Mouse (Mus musculus) testis, postnatal 14 days (tissue): Measurements from ENCODE around the gene Abhd17c.

Source experiments
- DNase-seq: peaks from one replicate; pipeline ENCODE4 v3.0.0; 2021; ENCODE audit warnings: low spot score

The Abhd17c gene

DNA sequence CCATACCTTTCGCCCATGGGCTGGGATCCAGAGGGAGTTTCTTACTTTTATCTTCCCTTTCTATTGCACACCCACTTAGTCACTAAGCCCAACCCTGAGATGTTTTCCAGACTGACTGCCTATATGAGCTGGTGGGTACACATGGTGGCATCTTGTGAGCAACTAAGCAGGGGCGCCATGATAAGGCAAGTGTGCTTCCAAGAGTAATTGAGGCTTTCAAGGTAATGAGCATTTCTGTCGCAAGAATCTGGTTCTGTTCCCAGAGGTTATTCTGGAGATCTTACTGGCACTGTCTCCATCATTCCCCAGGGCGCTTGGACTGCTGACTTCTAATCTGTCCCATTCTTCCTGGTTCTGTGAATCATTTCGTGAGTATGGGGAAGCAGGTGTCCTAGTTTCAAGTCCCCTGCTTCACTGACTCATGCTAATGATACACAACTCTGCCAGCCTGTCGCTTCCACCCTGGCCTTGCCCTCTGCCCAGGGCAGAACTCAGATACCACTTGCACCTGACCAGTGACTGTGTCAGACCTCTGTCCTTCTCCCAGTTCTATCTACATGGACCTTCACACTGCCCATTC is 34.1 kb downstream of the Abhd17c start:
- no peak for DNase-seq

DNA sequence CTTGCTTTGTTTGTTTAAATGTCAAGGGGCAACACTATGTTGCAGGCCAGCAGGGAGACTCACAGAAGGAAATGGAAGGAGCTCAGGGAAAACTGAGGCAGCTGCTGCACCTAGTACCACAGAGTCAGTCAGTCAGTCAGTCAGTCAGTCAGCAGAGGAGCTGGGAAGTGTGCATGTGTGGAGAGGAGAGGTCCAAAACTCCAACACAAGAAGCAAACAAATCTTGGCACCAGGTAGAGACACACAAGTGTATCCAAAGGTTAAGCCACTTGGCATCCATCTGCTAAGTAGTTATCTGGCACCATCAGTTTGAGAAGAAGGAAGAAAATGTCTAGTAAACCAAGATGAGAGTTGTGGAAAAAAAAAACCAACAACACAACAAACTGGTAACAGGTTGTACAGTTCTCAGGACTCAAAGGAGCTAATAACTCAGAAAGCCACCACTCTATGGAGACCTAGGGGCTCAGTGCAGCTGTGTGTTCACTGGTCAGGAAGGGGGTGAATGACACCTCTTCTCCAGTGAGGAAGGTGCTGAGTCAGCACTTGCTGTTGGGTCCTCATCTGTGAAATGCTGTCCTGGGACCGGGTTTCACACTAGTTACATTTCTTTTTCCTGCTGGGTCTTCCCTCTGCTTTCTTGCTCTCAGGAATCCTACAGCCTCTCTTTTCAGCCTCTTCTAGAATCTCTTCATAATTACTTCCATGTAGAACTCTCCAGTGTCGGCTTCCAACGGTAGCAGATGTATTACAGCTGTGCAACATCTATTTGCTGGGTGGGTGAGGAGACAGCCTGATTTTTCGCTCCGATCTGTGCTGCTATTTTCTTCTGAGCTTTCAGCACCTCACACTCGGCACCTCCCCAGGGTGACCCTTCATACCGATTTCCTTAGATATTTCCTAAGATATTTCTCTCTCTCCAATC is 34.8 kb downstream of the Abhd17c start:
- no peak for DNase-seq

DNA sequence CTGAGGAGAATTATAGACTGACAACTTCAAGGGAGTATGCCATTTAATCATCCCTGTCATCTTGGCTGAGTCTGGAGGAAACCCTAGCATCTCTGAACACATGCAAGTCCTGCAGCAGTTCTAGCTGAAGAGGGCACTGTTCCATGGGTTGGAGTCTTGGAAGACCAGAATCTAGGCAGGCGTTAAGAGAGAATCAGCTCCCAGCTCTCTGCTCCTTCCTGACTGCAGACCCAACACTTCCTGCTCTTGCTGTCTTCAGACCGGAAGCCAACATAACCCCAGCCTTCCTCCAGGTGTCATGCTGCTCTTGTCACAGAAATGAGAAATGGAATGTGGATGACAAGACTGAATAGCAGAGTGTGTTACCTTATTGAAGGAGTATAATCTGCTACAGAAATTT is 36.3 kb downstream of the Abhd17c start:
- no peak for DNase-seq

DNA sequence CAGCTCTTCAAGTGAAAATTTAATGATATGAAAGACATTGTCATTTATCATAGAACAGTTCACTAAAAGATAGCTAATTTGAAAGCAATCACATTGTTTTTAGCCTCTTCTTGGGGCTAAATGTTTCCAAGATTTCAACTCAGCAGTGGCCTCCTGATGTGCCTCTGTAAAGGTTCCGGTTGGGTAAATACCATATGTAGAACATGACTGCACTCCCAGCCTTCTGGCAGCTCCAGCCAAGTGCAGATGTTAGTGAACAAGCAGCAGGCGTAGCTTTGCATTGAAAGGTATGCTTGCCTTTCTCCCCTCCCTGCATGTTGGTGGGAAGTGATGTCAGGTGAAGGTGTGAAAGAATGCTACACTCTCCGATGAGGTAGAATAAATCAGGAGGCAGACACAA is 36.9 kb downstream of the Abhd17c start:
- DNase-seq = no peak

DNA sequence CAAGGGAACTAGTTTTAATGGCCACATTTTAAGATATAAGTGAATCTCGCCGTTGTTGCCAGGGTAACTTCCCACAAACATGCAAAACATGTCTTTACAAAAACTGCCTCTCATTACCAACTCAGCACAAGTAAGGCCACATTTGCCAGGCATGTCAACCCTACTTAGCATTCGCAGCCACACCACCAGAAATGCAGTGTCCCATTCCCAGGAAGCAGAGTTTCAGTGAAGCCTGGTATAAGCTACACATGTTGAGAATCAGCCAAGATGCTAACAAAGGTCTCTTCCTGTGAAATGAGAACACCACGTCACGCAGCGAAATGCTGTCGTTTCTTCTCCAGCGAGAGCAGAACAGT is 38.7 kb downstream of the Abhd17c start:
- no peak for DNase-seq

DNA sequence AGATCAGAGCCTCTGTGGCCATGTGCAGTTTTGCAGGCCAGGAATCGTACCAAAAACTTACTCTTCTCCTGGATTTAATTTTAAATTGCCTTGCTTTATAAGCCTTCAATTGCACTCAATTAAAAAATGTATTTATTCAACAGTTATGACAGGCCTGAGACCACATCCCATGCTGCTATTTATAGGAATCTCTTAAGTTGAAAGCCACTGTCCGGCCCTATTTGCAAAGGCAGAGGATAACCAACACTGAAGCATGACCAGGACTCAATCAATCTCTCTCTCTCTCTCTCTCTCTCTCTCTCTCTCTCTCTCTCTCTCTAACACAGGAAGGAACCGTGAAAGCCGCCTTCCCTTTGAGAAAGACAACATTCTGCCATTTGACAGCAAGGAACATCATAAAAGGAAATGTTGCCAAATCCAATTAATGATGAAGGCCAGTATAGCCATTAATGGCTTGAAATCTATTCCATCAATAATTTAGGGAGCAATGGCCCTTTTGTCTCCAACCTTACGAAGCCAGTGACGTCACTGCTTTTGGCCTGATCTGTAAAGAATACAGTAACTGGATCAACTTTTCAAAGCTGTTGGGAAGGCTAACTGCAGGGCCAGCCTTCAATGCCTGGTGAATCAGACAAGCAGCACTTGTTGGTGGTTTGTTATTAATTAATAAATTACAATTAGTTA is 39.2 kb downstream of the Abhd17c start:
- DNase-seq = no peak

DNA sequence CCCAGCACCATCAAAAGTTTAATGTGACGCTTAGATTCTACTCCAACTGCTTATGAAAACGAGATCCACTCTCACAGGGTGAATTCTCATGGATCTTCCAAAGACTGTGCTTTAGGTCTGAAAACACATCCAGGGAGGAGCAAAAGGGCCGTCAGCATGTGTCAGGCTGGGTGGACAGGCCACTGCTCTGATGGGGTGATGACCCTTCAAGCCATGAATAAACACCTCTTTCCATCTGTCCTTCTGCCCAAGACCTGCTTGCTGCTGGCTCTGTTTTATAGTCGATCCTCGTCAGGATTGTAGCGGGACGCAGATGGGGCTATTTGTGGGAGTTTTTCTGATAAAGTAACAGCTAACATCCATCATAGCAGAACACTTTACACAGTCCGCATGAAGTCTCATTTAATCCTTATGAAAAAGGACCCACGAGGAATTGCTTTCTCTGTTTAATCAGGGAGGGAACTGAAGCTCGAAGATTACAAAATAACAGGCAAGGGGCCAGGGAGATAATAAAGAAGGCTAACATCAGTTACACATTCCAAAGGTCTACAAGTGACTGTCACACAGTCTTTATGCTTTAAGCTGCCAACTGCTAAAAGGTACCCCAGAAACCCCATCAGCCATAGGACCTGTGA is 39.9 kb downstream of the Abhd17c start:
- no peak for DNase-seq

DNA sequence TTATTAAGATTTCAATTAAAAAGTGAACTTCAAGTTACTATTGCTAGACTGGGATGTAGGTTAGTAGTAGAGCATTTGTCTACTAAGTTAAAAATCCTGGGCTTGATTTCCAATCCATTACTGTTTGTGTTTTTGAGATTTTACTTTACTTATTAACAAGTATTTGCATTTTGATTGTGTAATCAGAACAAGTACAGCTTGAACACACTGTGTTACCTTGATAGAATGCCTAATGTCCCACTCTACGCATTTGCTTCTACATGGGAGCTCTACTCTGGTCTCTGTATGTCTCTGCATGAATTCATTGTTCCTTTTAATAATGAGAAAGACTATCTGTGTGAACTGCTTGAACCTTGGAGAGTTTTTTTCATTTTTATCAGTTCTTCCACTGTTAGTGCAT is 44.8 kb downstream of the Abhd17c start:
- no peak for DNase-seq

DNA sequence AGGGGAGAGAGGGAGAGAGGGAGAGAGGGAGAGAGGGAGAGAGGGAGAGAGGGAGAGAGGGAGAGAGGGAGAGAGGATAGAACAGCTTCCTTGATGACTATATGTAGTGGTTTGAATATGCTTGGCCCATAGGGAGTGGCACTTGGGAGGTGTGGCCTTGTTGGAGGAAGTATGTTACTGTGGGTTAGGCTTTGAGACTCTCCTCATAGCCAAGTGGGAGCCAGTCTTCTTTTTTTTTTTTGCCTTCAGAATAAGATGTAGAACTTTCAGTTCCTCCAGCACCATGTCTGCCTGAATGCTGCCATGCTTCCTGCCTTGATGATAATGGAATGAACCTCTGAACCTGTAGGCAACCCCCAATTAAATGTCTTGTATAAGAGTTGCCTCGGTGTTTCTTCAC is 49.1 kb downstream of the Abhd17c start:
- no peak for DNase-seq

DNA sequence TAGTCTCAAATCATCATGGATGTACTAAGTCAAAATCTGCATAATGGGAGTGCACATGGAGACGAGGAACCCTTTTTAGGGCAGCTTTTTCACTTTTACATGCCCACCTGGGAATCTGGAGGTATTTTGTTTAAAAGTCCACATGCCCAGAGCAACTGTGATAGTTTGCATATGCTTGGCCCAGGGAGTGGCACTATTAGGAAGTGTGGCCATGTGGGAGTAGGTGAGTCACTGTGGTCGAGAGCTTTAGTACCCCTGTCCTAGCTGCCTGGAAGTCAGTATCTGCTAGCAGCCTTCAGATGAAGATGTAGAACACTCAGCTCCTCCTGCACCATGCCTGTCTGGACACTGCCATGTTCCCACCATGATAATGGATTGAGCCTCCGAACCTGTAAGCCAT is 51.0 kb downstream of the Abhd17c start:
- DNase-seq = no peak

DNA sequence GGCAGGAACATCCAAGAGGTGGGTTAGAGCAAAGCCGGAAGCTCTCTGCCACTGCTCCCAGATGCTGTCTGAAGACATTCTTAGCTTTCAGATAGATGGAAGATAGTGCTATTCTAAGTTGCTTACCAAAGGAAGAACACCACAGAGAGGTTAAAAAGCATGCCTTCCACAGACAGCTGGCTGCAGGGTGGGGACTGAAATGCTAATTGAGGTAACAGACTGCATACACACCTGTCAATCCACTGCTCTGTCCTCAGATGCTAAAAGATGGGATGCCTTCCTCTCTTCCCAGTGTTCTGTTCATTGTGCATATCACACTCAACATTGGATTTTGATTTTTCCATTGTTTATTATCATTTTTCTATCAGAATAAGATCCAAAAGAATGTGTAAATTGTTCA is 53.6 kb downstream of the Abhd17c start:
- no peak for DNase-seq

DNA sequence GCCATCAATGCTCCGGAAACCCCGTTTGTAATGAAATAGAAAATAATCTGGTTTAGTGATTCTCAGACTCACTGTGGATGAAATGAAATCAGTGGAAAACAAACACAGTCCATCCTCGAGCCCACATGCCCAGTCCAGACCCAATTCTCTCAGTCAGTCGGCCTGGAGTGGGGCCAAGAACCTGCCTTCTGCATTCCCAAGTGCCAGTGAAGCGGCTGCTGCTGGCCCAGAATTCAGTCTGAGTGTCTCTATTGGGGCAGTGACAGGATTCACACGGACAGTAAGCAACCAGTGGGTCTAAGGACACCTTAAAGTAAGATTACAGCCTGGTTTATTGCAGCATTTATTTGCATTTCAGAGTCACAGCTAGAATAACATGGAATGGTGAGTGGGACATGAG is 55.2 kb downstream of the Abhd17c start:
- no peak for DNase-seq

DNA sequence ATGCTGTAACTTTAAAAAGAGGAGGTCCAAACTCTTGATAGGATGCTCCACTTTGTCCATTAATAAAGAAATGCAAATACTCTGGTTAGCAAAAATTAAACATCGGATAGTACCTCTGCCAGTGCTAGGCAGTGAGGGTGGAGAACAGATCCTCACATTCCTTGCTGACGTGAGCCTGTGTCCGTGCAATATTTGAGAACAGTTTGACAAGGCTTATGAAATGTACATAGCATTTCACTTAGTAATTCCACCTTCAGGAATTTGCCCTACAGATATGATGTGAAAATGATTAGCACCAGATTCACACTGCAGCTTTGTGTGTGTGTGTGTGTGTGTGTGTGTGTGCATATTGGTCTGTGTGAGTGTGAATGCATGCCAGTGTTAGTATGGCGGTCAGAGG is 60.9 kb downstream of the Abhd17c start:
- DNase-seq = no peak

DNA sequence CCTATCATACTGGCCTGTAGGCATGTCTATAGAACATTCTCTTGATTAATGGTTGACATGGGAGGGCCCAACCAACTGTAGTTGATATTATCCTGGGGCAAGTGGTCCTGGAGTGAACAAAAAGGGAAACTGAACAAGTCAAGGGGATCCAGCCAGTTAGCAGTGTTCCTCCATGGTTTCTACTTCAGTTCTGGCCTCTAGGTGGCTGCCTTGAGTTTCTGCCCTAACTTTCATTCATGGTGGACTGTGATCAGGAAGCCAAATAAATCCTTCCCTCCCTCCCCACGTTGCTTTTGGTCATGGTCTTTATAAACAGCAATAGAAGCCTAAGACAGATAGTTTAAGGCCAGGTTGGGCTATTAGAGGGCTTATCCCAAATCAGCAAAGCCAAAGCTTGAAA is 61.9 kb downstream of the Abhd17c start:
- DNase-seq = no peak

DNA sequence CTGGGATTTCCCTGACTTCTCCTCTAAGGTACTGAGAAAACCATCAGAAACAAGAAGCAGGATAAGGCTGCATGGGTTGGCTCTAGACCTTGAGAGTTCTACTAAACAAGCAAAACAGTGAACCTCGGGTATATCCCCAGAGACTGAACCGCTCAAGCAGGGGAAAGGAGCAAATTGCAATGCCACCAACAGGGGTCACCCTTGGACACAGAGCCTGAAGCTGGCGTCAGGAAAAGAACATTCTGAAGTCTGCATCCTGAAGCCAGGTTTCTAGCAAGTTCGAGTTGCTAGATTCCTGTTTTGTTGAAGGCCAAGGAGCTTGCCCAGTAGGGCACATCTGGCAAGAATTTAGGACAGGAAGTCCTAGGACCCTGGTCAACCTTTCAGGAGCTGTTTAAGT is 62.7 kb downstream of the Abhd17c start:
- DNase-seq = peak; percentile 26

DNA sequence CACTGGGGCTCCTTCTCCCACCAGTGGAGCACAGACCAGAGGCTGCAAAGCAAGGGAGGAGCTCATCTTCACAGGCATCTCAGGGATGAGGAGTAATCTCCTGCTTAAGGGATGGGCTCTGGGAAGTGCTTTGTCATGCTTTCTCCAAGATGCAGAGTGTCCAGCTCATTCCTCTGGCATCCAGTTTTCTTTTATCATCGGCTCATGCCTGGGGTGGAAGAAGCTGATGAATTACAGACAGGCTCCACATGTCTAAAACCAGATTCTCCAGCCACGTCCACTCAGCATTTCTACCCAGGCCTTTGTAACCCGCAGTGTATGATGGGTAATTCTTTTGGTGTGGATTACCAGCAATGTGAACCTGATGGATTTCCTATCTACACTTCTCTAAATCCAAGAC is 63.5 kb downstream of the Abhd17c start:
- no peak for DNase-seq

DNA sequence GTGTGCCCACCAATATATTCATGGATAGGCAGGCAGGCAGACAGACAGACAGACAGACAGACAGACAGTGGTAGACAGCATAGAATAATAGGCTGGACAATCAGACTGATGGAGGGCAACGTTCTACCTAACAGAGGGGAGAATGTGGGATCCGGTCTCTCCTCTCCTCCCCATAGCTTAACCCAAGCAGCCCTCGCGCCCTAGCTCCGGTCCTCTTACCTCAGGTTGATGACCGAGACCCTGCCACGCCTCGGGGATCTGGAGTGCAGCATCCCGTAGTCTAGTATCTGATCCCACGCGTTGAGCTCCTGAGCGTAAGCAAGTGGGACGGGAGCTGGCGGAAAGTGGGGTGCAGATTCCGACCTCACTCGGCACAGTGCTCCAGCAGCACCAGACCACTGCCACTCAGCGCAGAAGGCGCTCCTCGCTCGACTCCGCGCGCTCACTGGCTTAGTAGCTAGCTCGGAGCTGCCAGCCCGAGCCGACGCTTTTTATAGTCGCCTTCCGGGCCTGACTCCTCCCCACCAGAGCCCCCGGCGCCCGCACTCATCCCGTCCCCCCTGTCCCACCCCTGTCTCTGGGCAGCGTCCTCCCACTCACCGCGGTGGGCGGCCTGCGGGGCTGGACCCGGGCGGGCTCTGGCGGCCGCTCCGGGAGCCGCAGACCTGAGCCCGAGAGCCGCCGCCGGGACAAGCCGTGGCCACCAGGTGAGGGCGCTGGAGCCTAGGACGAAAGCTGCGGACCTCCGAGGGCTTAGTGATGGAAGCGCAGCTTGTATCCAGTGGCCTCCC is 65.5 kb downstream of the Abhd17c start, which contains the start of gene Cemip:
Gene Cemip (minus strand): TSS at position 464 of the 791 bp plus-strand sequence.
- DNase-seq = peak; percentile 64

DNA sequence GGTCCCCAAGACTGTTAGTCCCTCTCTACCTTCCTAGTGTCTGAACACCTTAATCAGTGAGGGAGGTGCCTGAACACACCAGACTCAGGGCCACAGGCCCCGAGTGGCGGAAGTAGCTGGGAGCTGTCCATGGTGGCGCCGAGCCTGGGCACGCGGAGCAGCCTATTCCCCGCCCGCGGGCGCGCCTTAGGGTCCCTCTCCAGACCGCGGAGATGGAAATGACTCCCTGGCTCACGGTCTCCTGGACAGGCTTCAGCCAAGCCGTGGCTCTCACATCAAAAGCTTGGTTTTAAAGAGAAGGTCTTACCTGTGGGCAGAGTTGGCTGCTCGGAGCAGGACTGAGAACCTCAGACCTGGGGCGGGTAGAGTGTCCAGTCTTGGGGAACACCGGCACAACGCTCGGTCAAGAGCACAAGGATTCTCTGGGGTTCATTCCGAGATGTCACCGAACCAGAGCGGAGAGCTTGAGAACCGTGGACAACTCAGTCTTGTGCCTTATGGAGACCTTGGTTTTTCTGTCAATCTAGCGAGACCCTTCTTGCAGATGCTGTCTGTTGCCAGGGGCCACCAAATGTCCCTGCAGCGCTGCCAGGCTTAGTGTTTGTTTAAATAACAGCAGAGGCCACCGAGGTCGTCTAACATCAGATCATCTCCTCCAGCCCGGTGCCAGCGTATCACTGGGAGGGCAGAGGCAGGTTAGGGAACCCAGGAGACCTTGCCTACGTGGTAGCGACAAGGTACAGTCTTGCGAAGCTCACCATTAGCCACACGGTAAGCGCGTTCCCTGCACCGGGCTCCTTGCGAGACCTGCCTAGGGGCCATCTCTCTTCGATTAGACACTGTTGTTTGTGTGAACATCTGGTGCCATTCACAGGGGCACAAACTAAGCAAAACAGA is 66.4 kb downstream of the Abhd17c start:
- DNase-seq = peak; percentile 63

DNA sequence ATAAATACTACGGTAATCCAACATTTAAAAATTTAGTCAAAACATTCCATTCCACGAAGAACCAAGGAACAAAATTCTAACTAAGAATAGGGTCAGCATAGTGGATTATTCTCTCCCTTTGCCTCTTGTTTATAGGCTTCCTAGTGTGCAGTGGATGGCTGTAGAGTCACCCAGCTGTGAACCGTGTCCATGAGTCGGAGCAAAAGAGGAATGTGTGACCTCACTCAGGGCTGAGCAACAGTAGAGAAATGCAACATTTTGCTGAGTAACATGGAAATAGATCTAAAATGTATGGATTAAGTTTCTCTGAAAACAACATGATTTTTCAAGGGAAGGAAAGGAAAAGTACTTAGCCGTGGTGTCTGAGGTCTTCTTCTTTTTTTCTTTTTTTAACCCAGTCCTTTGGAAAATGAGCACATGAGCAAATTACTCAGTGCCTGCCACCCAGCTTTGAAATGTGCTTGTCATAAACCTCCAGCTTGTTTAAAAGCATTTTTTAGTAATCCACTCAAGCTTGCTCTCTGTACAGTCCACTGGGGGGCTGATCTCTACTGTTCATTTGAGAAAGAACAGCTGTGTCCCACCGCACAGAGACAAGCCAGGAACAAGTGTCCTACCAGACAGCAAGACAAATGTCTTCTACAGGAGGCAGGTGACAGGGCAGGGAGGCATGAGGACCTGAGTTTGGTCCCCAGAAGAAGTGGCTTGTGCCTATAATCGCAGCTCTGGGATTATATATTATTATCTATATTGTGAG is 74.3 kb downstream of the Abhd17c start:
- no peak for DNase-seq

DNA sequence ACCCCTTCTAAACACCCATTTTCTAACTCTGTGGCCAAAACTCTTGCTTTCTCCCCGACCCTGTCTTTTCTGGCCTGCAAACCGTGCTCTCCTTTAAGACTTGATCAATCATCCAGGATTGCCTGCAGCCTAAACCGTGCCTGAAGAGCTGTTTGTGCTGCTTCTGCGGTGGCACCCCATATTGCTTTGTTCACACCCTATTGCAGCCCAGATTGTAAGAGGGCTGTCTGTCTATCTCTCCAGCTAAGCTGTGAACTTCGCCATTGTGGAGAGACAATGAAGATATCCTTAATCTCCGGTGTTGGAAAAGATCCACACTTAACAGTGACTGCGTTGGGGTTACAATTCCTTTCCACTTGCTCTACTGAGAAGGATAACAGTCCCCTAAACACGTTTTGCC is 77.4 kb downstream of the Abhd17c start:
- no peak for DNase-seq
